Mouse (Mus musculus): ENCODE measurements around the gene Zdhhc4. TPM values are rescaled to one million over a fixed set of nuclear protein-coding genes. Genes with fewer than 3 reads are reported as not detected.

The Zdhhc4 gene
- polyA plus RNA-seq, 1 experiment from 2014 or later = 77.4 TPM

- peaks cover 17% of the 10 kb centered on the region for H3K27me3 ChIP-seq (replicated peaks)
- ATAC-seq (ENCODE audit: low FRiP score) = no peak
- peaks cover 14% of the 10 kb centered on the region for H3K4me1 ChIP-seq
- peaks cover 40% of the 10 kb centered on the region for H3K36me3 ChIP-seq
- 92% methylated on average over 9 of the region's 9 CpGs for WGBS
- H3K4me3 ChIP-seq (replicated peaks) = no peak overlapping the region
- no peak overlapping the region for H3K27ac ChIP-seq (replicated peaks)
- H3K9ac ChIP-seq (replicated peaks) = no peak overlapping the region
- H3K4me2 ChIP-seq = no peak overlapping the region
- no peaks in the 10 kb centered on the region for H3K9me3 ChIP-seq (replicated peaks)
Observed at GRCm38 (mm10) chr5:143297986-143298385, 31.1 kb downstream of the Zdhhc4 start.

- H3K9ac ChIP-seq (replicated peaks) = no peak overlapping the region
- H3K4me1 ChIP-seq = peaks cover 22% of the 10 kb centered on the region
- peaks cover 43% of the 10 kb centered on the region for H3K27me3 ChIP-seq (replicated peaks)
- H3K4me2 ChIP-seq = no peak overlapping the region
- no peak for ATAC-seq (ENCODE audit: low FRiP score)
- H3K36me3 ChIP-seq = peaks cover 17% of the 10 kb centered on the region
- no peaks in the 10 kb centered on the region for H3K9me3 ChIP-seq (replicated peaks)
- WGBS = 85% methylated on average over 2 of the region's 2 CpGs
- H3K27ac ChIP-seq (replicated peaks) = no peak overlapping the region
- no peak overlapping the region for H3K4me3 ChIP-seq (replicated peaks)
Observed at GRCm38 (mm10) chr5:143295330-143295729, 33.7 kb downstream of the Zdhhc4 start.

GRCm38 (mm10) chr5:143294862-143295261, 34.2 kb downstream of the Zdhhc4 start:
- H3K27ac ChIP-seq (replicated peaks) = no peak overlapping the region
- 92% methylated on average over 3 of the region's 3 CpGs for WGBS
- H3K4me2 ChIP-seq = no peak overlapping the region
- H3K9me3 ChIP-seq (replicated peaks) = no peaks in the 10 kb centered on the region
- no peak overlapping the region for H3K4me3 ChIP-seq (replicated peaks)
- peaks cover 48% of the 10 kb centered on the region for H3K27me3 ChIP-seq (replicated peaks)
- no peak overlapping the region for H3K9ac ChIP-seq (replicated peaks)
- peaks cover 12% of the 10 kb centered on the region for H3K36me3 ChIP-seq
- peaks cover 22% of the 10 kb centered on the region for H3K4me1 ChIP-seq
- ATAC-seq (ENCODE audit: low FRiP score) = no peak

GRCm38 (mm10) chr5:143293404-143293803, 35.7 kb downstream of the Zdhhc4 start, which contains the start of gene Zfp853:
Gene Zfp853 (minus strand): TSS chr5:143293623.
- Histone ChIP-seq H3K4me2 (peak within 1 kb of the TSS; percentile 89), H3K27me3 (replicated peaks) (peaks cover 63% of the 10 kb centered on the region), H3K4me1 (peaks cover 24% of the 10 kb centered on the region), H3K4me3 (replicated peaks) (peak within 1 kb of the TSS; percentile 50), H3K9ac (replicated peaks) (peak within 1 kb of the TSS; percentile 51), H3K9me3 (replicated peaks) (no peaks in the 10 kb centered on the region), H3K36me3 (no peaks in the 10 kb centered on the region), H3K27ac (replicated peaks) (no peak within 1 kb of the TSS)
- ATAC-seq (ENCODE audit: low FRiP score) = peak; percentile 51
- 7% methylated on average over 38 of the region's 38 CpGs for WGBS

GRCm38 (mm10) chr5:143292879-143293278, 36.2 kb downstream of the Zdhhc4 start:
- WGBS = 2% methylated on average over 19 of the region's 19 CpGs
- peak overlapping the region; percentile 51 for H3K9ac ChIP-seq (replicated peaks)
- H3K4me1 ChIP-seq = peaks cover 29% of the 10 kb centered on the region
- ATAC-seq (ENCODE audit: low FRiP score) = 0 out of 2 replicates have a peak, but pooled peaks have one; percentile 24
- H3K27ac ChIP-seq (replicated peaks) = no peak overlapping the region
- no peaks in the 10 kb centered on the region for H3K36me3 ChIP-seq
- H3K4me2 ChIP-seq = peak overlapping the region; percentile 89
- H3K4me3 ChIP-seq (replicated peaks) = peak overlapping the region; percentile 50
- peaks cover 68% of the 10 kb centered on the region for H3K27me3 ChIP-seq (replicated peaks)
- no peaks in the 10 kb centered on the region for H3K9me3 ChIP-seq (replicated peaks)

- Histone ChIP-seq H3K4me1 (peaks cover 32% of the 10 kb centered on the region), H3K36me3 (no peaks in the 10 kb centered on the region), H3K27ac (replicated peaks) (no peak overlapping the region), H3K4me2 (no peak overlapping the region), H3K9me3 (replicated peaks) (no peaks in the 10 kb centered on the region), H3K9ac (replicated peaks) (no peak overlapping the region), H3K27me3 (replicated peaks) (peaks cover 82% of the 10 kb centered on the region), H3K4me3 (replicated peaks) (no peak overlapping the region)
- ATAC-seq (ENCODE audit: low FRiP score) = no peak
- 73% methylated on average over 9 of the region's 9 CpGs for WGBS
Observed at GRCm38 (mm10) chr5:143289299-143289698, 39.8 kb downstream of the Zdhhc4 start.

- Histone ChIP-seq H3K27ac (replicated peaks) (no peak overlapping the region), H3K9me3 (replicated peaks) (no peaks in the 10 kb centered on the region), H3K27me3 (replicated peaks) (peaks cover 78% of the 10 kb centered on the region), H3K4me1 (peaks cover 24% of the 10 kb centered on the region), H3K4me3 (replicated peaks) (peak overlapping the region; percentile 25; the same call in 1 of the 2 replicates), H3K4me2 (peak overlapping the region; percentile 49), H3K9ac (replicated peaks) (no peak overlapping the region), H3K36me3 (no peaks in the 10 kb centered on the region)
- no peak for ATAC-seq (ENCODE audit: low FRiP score)
- 19% methylated on average over 9 of the region's 9 CpGs for WGBS
Observed at GRCm38 (mm10) chr5:143288378-143288911, 40.6 kb downstream of the Zdhhc4 start.

- H3K27ac ChIP-seq (replicated peaks) = no peak overlapping the region
- WGBS = 3% methylated on average over 48 of the region's 48 CpGs
- peak overlapping the region; percentile 49 for H3K4me2 ChIP-seq
- H3K27me3 ChIP-seq (replicated peaks) = peaks cover 72% of the 10 kb centered on the region
- no peaks in the 10 kb centered on the region for H3K36me3 ChIP-seq
- ATAC-seq (ENCODE audit: low FRiP score) = no peak
- peak overlapping the region; percentile 25 for H3K4me3 ChIP-seq (replicated peaks)
- H3K9ac ChIP-seq (replicated peaks) = no peak overlapping the region
- H3K9me3 ChIP-seq (replicated peaks) = no peaks in the 10 kb centered on the region
- H3K4me1 ChIP-seq = peaks cover 18% of the 10 kb centered on the region
Observed at GRCm38 (mm10) chr5:143287774-143288328, 41.2 kb downstream of the Zdhhc4 start.

GRCm38 (mm10) chr5:143284762-143285161, 44.3 kb downstream of the Zdhhc4 start:
- Histone ChIP-seq H3K9ac (replicated peaks) (no peak overlapping the region), H3K27ac (replicated peaks) (no peak overlapping the region), H3K36me3 (no peaks in the 10 kb centered on the region), H3K4me1 (peaks cover 12% of the 10 kb centered on the region), H3K27me3 (replicated peaks) (peaks cover 41% of the 10 kb centered on the region), H3K4me2 (no peak overlapping the region), H3K4me3 (replicated peaks) (no peak overlapping the region), H3K9me3 (replicated peaks) (no peaks in the 10 kb centered on the region)
- 47% methylated on average over 6 of the region's 6 CpGs for WGBS
- no peak for ATAC-seq (ENCODE audit: low FRiP score)

- no peak overlapping the region for H3K4me2 ChIP-seq
- WGBS = 43% methylated on average over 10 of the region's 10 CpGs
- ATAC-seq (ENCODE audit: low FRiP score) = no peak
Observed at GRCm38 (mm10) chr5:143279247-143279646, 49.8 kb downstream of the Zdhhc4 start.

GRCm38 (mm10) chr5:143275761-143276160, 53.3 kb downstream of the Zdhhc4 start:
- no peaks in the 10 kb centered on the region for H3K36me3 ChIP-seq
- WGBS = 56% methylated on average over 5 of the region's 5 CpGs
- H3K27ac ChIP-seq (replicated peaks) = no peak overlapping the region
- H3K9ac ChIP-seq (replicated peaks) = no peak overlapping the region
- ATAC-seq (ENCODE audit: low FRiP score) = no peak
- no peak overlapping the region for H3K4me2 ChIP-seq
- H3K9me3 ChIP-seq (replicated peaks) = no peaks in the 10 kb centered on the region
- H3K4me3 ChIP-seq (replicated peaks) = no peak overlapping the region
- peaks cover 8% of the 10 kb centered on the region for H3K4me1 ChIP-seq
- H3K27me3 ChIP-seq (replicated peaks) = peaks cover 3% of the 10 kb centered on the region; the same call in 1 of the 2 replicates

More at GRCm38 (mm10) chr5:143279247-143279646, 49.8 kb downstream of the Zdhhc4 start:
- H3K9ac ChIP-seq (replicated peaks) = no peak overlapping the region
- H3K36me3 ChIP-seq = no peaks in the 10 kb centered on the region
- no peak overlapping the region for H3K27ac ChIP-seq (replicated peaks)
- H3K4me1 ChIP-seq = no peaks in the 10 kb centered on the region
- no peaks in the 10 kb centered on the region for H3K9me3 ChIP-seq (replicated peaks)
- peaks cover 7% of the 10 kb centered on the region for H3K27me3 ChIP-seq (replicated peaks)
- H3K4me3 ChIP-seq (replicated peaks) = no peak overlapping the region

- ATAC-seq (ENCODE audit: low FRiP score) = no peak
- Histone ChIP-seq H3K27ac (replicated peaks) (no peak overlapping the region), H3K9me3 (replicated peaks) (no peaks in the 10 kb centered on the region), H3K36me3 (no peaks in the 10 kb centered on the region), H3K4me2 (no peak overlapping the region), H3K4me3 (replicated peaks) (no peak overlapping the region), H3K9ac (replicated peaks) (no peak overlapping the region), H3K27me3 (replicated peaks) (no peaks in the 10 kb centered on the region), H3K4me1 (peaks cover 29% of the 10 kb centered on the region)
- 78% methylated on average over 16 of the region's 16 CpGs for WGBS
Observed at GRCm38 (mm10) chr5:143272540-143273330, 56.3 kb downstream of the Zdhhc4 start.

Data from neural tube, embryonic 15.5 days (tissue).